Mouse (Mus musculus) left cerebral cortex, adult 2 months (tissue): Measurements from ENCODE around the gene Fam217b. TPM values are rescaled to one million over a fixed set of nuclear protein-coding genes. Genes with fewer than 3 reads are reported as not detected.

Experiments used
- DNase-seq, 2 experiments: peaks; one replicate each; pipeline ENCODE4 v3.0.0; 2021 to 2022; ENCODE audit warnings: low spot score in 2 of 2, mixed read lengths in 1 of 2; ENCODE audit errors: extremely low spot score in 1 of 2
- H3K27ac ChIP-seq: fragments of 200-600 bp; 2 replicates; pipeline ENCODE4 v1.8.1; 2022
- H3K4me3 ChIP-seq: fragments of 200-600 bp; 2 replicates; pipeline ENCODE4 v1.8.1; 2022
- CTCF ChIP-seq: fragments of 200-600 bp; IDR thresholded peaks from 2 replicates; pipeline ENCODE4 v1.8.1; 2022; ENCODE audit warnings: antibody characterized with exemption, mild to moderate bottlenecking, moderate library complexity
- intact Hi-C: fragments of 180-260 bp; cut with DNase I; formaldehyde crosslinking; loops from one replicate; pipeline ENCODE4 v1.15.1; 2025
- long read RNA-seq, 2 experiments: library from polyadenylated mRNA; stranded (forward); transcript quantifications; one replicate each; pipeline ENCODE4 v2.0.0; 2021; ENCODE audit warnings: borderline mapping rate in 2 of 2
- total RNA-seq, 2 experiments: library from RNA; stranded (reverse); gene quantifications; 2 replicates each; pipeline ENCODE4 v1.2.3; 2021

Fam217b gene
- 10 to 100 TPM; 55.1 to 60.2 TPM for total RNA-seq
- long read RNA-seq, experiment 1, full-length matches to known transcripts = 15 of 23 reads
- long read RNA-seq, experiment 1, partial matches to known transcripts = 0 of 23 reads
- long read RNA-seq, experiment 1, other reads (novel, unspliced or antisense) = 8 of 23 reads
- long read RNA-seq, experiment 2, full-length matches to known transcripts = 8 of 11 reads
- long read RNA-seq, experiment 2, partial matches to known transcripts = 0 of 11 reads
- long read RNA-seq, experiment 2, other reads (novel, unspliced or antisense) = 3 of 11 reads

GRCm38 (mm10) chr2:178414261-178415149 lies at the start of gene Fam217b, which contains the start of gene Ppp1r3d:
Fam217b (plus strand) TSS chr2:178414524.
Ppp1r3d (minus strand) TSS chr2:178414472.
- intact Hi-C loops = no loop called here
- H3K27ac ChIP-seq = peak within 1 kb of the TSS; percentile 93
- peak; percentile 62 to 63 for DNase-seq
- peak within 1 kb of the TSS; percentile 64 for H3K4me3 ChIP-seq
- no peak for TF ChIP-seq CTCF

- no peak within 1 kb of the TSS for H3K4me3 ChIP-seq
- H3K27ac ChIP-seq = no peak within 1 kb of the TSS
- peak; percentile 46 for TF ChIP-seq CTCF
- intact Hi-C loops = no loop called here
- DNase-seq = no peak
Measured at GRCm38 (mm10) chr2:178407053-178407815, 7.1 kb upstream of the Fam217b start, which contains the start of gene Sycp2. Sycp2 (minus strand) TSS chr2:178407685.

GRCm38 (mm10) chr2:178409024-178409423 lies 5.3 kb upstream of the Fam217b start:
- Histone ChIP-seq H3K27ac (no peak overlapping the region), H3K4me3 (no peak overlapping the region)
- DNase-seq = no peak
- intact Hi-C loops = no loop called here
- TF ChIP-seq CTCF = no peak

- H3K27ac ChIP-seq = no peak overlapping the region
- no peak for TF ChIP-seq CTCF
- no peak for DNase-seq
- intact Hi-C loops = no loop called here
- no peak overlapping the region for H3K4me3 ChIP-seq
Measured at GRCm38 (mm10) chr2:178410286-178410685, 4.0 kb upstream of the Fam217b start.

GRCm38 (mm10) chr2:178412598-178412997 lies 1.7 kb upstream of the Fam217b start:
- peak overlapping the region; percentile 64 for H3K4me3 ChIP-seq
- peak in 1 of 2 experiments; percentile 34 for DNase-seq
- intact Hi-C loops = no loop called here
- peak overlapping the region; percentile 92 for H3K27ac ChIP-seq
- no peak for TF ChIP-seq CTCF

- intact Hi-C loops = no loop called here
- TF ChIP-seq CTCF = no peak
- DNase-seq = no peak
- peak overlapping the region; percentile 64 for H3K4me3 ChIP-seq
- H3K27ac ChIP-seq = peak overlapping the region; percentile 92
Measured at GRCm38 (mm10) chr2:178413081-178413480, 1.2 kb upstream of the Fam217b start.

- intact Hi-C loops = no loop called here
Measured at GRCm38 (mm10) chr2:178413481-178414260, 653 bp upstream of the Fam217b start.

GRCm38 (mm10) chr2:178415150-178415448 lies 775 bp downstream of the Fam217b start:
- no peak for DNase-seq
- no peak for TF ChIP-seq CTCF
- H3K27ac ChIP-seq = peak overlapping the region; percentile 93
- intact Hi-C loops = no loop called here
- peak overlapping the region; percentile 64 for H3K4me3 ChIP-seq

More at GRCm38 (mm10) chr2:178413481-178414260, 653 bp upstream of the Fam217b start:
- no peak for TF ChIP-seq CTCF
- H3K27ac ChIP-seq = peak overlapping the region; percentile 92
- DNase-seq = peak; percentile 57 to 62
- H3K4me3 ChIP-seq = peak overlapping the region; percentile 64

- intact Hi-C loops = no loop called here
- no peak overlapping the region for H3K27ac ChIP-seq
- H3K4me3 ChIP-seq = no peak overlapping the region
- no peak for TF ChIP-seq CTCF
- DNase-seq = peak in 1 of 2 experiments; percentile 8
Measured at GRCm38 (mm10) chr2:178416427-178416826, 2.1 kb downstream of the Fam217b start.

GRCm38 (mm10) chr2:178416970-178417369 lies 2.6 kb downstream of the Fam217b start:
- H3K27ac ChIP-seq = no peak overlapping the region
- H3K4me3 ChIP-seq = no peak overlapping the region
- no peak for TF ChIP-seq CTCF
- intact Hi-C loops = no loop called here
- DNase-seq = peak in 1 of 2 experiments; percentile 9

GRCm38 (mm10) chr2:178420576-178420975 lies 6.3 kb downstream of the Fam217b start:
- peak; percentile 8 to 10 for DNase-seq
- no peak for TF ChIP-seq CTCF
- Histone ChIP-seq H3K4me3 (no peak overlapping the region), H3K27ac (no peak overlapping the region)
- intact Hi-C loops = loop anchor here (10.0 kb wide), 1 partner anchor 244 kb away; no protein-coding TSS in a partner anchor
